Mouse (Mus musculus): ENCODE measurements around the gene Csf3r. TPM values are rescaled to one million over a fixed set of nuclear protein-coding genes. Genes with fewer than 3 reads are reported as not detected.
A peak's percentile ranks its signal among the peaks of the same experiment; 100 is the strongest.

Gene Csf3r
- total RNA-seq, 2 experiments from 2014 or later, result 3.8 to 6.2 TPM

GRCm38 (mm10) chr4:126057207-126058133 is 33.1 kb downstream of the Csf3r start:
- no peak for DNase-seq (ENCODE audit: low spot score in 2 of 2)

GRCm38 (mm10) chr4:126058134-126058996 is 34.0 kb downstream of the Csf3r start, which contains the start of gene Oscp1:
Gene Oscp1 (plus strand): TSS chr4:126058565.
- peak; percentile 91 to 97 for DNase-seq (ENCODE audit: low spot score in 2 of 2)

GRCm38 (mm10) chr4:126058997-126059362 is 34.6 kb downstream of the Csf3r start:
- DNase-seq (ENCODE audit: low spot score in 2 of 2), result peak; percentile 78 to 87

DNA sequence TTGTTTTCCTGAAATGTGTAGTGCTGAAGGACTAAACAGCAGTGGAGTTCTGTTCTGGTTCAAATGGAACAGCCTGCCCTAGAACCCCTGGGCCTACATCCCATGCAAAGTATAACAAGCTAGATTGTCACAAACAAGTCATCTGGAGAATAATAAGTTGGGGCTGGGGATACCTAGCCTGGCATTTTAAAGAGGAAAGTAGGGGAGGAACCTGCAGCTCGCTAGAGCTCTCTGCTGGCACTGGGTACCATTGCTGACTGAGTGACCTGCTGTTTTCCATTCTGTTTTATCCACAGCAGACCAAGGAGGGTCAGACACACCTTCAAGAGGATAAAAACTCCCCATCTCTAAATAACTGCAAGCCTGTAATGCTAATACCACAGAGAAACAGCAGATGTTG is 38.5 kb downstream of the Csf3r start:
- DNase-seq (ENCODE audit: low spot score in 2 of 2), result peak; percentile 16 to 37

- DNase-seq (ENCODE audit: low spot score in 2 of 2), result peak; percentile 35 to 73
These were observed 40.9 kb downstream of the Csf3r start for GRCm38 (mm10) chr4:126065241-126065640.

DNA sequence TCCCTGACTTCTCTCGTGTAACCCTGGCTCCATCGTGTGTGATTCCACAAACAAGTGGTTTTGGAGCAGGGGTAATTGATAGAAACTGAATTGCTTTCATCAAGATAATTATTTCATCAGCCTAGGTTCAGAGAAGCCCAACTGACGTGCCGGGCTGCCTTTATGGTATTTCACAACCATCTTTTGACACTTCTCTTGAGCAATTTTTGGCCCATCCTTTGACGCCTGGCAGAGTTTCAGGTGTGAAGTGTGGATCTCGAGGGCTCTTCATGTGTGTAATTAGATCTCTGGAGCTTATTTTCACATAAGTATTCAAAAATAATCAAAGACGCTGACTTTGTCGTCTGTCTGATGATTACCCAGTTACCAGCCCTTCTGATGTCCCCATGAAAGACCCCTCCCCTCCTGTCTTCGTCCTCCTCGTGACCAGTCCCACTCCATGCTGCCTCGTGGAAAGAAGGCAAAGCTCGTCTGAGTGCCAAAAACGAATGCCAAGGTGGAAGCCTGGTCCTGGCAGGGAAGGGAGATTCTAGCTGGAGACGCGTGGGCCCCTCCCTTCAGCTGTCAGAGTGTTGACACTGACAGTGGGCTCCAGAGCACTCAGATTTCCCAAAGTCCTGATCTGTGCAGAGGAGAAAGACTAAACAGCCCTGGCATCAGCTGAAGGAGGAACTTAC is 43.2 kb downstream of the Csf3r start:
- peak in 1 of 2 experiments; percentile 24 for DNase-seq (ENCODE audit: low spot score in 2 of 2)

DNA sequence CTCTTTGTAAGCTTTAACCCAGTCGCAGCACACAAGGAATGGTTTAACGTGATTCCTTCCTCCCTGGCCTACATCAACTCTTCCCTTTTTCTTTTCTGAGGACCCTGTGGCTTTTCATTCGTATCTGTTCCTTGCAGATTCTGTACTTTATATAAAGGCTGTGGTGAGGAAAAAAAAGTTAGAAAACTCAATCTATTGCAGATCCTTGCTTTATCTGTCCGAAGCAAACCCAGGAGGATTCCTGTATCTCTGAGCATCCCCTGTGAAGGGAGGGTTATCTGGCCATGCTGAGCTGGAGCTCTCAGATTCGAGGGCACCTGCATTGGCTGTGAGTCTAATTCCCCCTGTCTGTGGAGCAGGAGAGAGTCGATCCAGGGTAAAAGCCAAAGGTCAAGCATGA is 44.5 kb downstream of the Csf3r start:
- no peak for DNase-seq (ENCODE audit: low spot score in 2 of 2)

- no peak for DNase-seq (ENCODE audit: low spot score in 2 of 2)
These were observed 53.5 kb downstream of the Csf3r start for GRCm38 (mm10) chr4:126077833-126078232.

- DNase-seq (ENCODE audit: low spot score in 2 of 2), result no peak
These were observed 54.9 kb downstream of the Csf3r start for GRCm38 (mm10) chr4:126079266-126079665.

GRCm38 (mm10) chr4:126081601-126082000 is 57.3 kb downstream of the Csf3r start:
- DNase-seq (ENCODE audit: low spot score in 2 of 2), result no peak

GRCm38 (mm10) chr4:126083021-126083420 is 58.7 kb downstream of the Csf3r start:
- DNase-seq (ENCODE audit: low spot score in 2 of 2), result no peak

GRCm38 (mm10) chr4:126084382-126084781 is 60.0 kb downstream of the Csf3r start:
- no peak for DNase-seq (ENCODE audit: low spot score in 2 of 2)

- DNase-seq (ENCODE audit: low spot score in 2 of 2), result peak; percentile 56 to 84
These were observed 61.7 kb downstream of the Csf3r start for GRCm38 (mm10) chr4:126085996-126086576.

DNA sequence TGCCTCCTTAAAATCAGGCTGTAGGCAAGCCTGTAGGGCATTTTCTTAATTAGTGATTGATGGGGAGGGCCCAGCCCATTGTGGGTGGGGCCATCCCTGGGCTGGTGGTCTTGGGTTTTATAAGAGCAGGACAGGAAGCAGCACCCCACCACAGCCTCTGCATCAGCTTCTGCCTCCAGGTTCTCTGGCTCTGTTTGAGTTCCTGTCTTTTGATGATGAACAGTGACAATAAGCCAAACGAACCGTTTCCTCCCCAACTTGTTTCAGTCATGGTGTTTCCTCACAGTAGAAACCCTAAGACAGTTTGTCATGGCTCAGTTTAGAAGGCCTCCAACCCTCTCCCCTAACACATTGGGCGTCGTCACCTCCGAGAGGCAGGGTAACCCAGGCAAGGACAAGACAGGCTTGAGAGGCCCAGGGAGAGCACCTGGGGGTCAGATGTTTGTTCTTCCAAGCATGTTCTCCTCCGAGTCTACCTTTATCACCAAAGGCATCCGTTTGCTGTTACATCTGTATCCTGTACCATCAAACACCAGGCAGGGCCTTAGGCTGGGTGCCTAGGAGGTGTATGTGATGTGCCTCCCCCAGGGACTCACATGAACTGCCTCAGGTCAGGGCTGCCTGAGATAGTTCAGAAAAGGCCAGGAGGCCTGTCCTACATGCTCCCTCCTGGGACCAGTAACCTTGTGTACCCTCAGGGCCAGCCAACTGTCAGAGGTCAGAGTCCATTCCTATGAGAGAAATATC is 65.9 kb downstream of the Csf3r start:
- DNase-seq (ENCODE audit: low spot score in 2 of 2), result no peak

GRCm38 (mm10) chr4:126090848-126091124 is 66.4 kb downstream of the Csf3r start:
- no peak for DNase-seq (ENCODE audit: low spot score in 2 of 2)

DNA sequence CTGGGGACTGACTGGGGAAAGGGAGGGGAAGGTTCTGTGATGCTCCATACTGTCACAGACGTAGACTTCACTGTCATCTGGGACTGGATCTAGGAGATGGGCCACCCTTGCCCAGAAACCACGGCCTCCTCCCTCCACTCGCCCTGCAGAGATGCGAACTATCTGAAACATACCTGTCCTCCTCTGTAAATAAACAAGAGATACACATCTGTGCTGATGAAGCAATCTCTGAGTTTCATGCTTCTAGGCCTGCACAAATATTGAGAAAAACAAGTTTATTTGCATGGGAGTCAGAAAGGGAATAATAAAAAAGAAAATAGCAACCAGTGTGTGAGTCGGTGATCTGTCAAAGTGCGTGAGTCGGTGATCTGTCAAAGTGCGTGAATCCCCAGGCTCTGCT is 67.5 kb downstream of the Csf3r start:
- DNase-seq (ENCODE audit: low spot score in 2 of 2), result no peak
